Mouse (Mus musculus) left cerebral cortex, adult 11 months (tissue): ENCODE measurements around the gene Smok3b.

Source experiments
- DNase-seq: peaks from one replicate; pipeline ENCODE4 v3.0.0; 2022; ENCODE audit warnings: low spot score

Gene Smok3b

DNA sequence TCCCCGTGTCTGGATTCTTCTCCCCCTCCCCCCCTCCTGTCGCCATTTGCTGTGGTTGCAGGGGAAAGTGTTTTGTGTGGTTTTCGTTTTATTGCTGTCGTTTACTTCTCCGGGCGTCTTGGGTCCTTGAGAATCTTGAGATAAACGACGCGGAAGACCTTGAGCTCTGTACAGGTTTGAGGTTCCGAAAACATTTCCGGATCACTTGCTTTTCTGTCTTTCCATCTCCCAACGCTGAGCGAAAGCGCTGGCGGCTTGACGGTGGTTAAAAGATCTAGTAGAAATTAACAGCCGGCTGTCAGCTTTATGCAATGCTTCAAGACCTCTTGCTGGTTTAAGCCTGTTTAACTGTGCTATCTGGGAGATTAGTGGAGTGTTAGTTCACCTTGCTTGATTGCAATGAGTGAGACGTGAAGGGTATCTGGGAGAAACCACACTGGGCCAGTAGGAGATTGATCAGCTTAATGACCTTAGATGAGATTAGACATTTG lies 64.2 kb downstream of the Smok3b start:
- no peak for DNase-seq

DNA sequence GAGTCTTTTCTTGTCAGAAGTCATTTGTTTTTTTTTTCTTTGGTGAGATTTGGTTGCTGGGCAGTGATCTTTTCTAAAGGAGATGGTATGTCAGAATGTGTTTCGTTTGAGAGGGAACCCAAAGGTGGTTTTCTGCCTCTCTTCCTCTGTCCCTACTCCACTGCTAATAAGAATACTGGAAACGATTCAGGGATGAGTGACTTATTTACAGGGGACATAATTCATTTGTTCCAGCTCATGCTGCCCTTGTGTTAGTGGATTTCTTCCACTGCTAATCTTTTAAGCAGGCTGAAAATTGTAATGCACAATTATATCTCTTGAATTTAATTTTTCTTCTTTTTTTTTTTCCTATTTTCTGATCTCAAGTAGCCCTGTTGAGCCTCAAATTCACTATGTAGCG lies 65.6 kb downstream of the Smok3b start:
- DNase-seq = no peak

DNA sequence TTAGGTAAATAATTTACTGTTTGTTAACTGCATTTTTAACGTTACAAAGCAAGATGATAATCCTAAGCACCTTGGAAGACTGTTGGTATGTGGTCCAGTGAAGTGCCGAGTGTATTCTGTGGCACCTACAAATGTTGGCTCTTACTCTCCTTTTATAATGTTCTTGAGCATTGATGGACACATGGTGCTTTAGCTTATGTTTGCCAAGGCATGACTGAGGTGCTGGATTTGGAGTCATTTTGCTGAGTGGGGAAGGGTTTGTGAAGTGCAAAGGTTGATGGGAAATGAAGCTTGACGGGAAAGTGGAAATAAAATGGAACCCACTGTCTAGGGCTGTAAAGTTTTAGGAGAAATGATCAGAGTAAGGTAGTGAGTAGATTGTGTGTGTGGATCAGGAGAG lies 67.1 kb downstream of the Smok3b start:
- DNase-seq = no peak

DNA sequence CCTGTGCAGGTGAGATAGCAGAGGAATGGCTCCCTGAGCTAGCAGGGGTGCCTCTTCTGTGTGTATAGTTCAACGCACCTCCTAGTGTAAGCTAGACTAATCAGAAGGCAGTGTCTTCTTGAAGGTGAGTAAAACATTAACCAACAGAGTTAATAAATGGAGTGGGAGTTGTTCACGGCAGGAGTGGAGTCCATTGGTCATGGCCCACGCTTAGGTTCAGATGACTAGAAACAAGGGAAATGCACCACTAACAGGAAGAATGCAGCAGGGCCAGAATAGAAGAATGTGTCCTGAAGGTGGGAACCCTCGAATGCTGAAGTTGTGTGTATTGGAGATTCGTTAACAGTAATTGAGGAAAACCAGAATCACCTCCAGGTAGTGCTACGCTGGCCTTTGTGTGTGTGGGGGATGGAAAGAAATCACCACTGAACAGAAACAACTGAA lies 67.9 kb downstream of the Smok3b start:
- no peak for DNase-seq

DNA sequence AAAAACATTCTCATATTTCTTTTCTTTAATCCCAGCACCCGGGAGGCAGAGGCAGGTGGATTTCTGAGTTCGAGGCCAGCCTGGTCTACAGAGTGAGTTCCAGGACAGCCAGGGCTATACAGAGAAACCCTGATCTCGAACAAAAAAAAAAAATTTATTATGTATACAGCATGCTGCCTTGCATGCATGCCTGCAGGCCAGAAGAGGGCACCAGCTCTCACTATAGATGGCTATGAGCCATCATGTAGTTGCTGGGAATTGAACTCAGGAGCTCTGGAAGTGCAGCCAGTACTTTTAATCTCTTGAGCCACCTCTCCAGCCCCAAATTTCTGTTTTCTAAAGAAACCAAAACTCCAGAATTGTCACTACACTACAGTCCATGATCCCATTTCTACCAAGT lies 69.0 kb downstream of the Smok3b start:
- DNase-seq = no peak

DNA sequence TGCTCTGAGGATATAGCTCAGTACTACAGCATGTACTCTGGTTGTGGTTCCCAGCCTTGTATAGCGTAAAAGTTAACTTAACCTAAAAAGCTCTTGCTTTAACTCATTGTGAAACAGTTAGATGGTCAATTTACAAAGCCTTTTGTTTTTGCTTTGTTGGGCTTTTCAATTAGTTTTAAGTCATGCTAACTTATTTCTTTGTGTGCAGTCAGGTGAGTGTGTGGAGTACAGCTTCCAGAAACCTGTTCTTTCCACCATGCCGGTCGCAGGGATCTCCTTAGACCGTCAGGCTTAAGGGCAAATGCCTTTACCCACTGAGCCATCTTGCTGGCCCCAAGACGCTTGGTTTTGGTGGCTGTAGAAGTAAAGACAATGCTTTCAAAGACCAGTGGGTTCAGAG lies 69.5 kb downstream of the Smok3b start:
- no peak for DNase-seq

DNA sequence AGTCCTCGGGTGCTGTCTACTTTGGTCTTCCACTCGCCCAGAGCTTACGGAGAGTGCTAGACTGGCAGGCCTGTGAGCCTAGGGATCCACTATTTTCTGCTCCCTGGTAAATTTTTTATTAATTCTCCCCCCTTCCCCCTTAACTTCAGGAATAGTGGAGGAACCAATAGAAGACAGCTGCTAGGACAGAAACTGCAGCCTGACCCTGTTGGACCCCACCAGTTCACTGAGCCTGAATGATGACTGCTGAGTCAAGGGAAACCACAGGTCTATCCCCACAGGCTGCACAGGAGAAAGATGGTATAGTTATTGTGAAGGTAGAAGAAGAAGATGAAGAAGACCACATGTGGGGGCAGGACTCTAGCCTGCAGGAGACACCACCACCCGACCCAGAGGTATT lies 71.5 kb downstream of the Smok3b start:
- DNase-seq = no peak

DNA sequence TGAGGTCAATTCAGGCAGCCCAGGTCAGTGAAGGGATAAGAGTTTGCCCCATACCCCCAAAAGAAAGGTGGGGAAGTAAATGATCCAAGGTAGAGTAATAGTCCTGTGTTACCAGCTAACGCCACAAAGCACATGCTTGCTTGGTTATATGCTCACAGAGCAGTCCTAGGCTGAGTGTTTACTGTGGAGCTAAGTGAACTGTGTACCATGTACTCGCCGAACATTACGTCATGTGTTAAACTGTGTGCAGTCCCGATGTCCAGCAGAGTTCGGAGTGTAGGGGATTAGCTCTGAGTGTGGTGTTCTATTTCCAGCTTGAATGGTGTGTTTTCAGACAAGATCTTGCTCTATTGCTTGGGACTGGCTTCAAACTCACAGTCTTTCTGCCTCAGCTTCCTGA lies 73.2 kb downstream of the Smok3b start:
- no peak for DNase-seq
